Mouse (Mus musculus): ENCODE data around the gene Nlgn2.

DNA sequence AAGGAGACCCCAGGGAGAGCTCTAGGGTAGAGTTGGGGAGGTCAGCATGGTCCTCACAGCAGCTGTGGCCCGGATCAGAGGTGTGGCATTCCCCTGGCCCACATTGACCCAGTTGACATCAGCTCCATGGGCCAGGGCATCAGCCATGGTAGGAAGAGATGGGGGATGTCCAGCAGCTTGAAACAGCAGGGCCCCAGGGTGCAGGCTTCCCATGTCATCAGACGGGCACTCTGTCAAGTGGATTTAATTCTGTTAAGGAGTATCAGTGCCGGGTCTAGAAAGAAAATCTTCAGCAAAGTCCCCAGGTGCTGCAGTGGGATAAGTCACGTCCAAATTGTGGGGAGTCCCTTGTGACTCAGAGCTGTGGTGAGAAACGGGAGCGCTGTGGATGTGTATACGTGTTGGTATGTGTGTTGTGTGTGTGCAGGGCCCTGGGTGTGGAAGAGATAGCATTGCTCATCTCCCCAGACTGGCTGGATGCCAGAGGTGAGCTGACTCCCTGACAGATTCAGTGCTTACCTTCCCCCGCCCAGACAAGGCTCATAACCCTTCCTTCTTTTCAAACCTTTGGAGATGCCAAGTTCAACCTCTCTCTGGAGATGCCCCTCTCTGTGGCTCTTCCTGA lies 46.1 kb upstream of the Nlgn2 start:
- no peak for TF ChIP-seq NRF1 (IDR thresholded peaks at IDR 0.05; ENCODE audit: low read depth, low read length)
- no peak for TF ChIP-seq KAT2A (IDR thresholded peaks at IDR 0.05; ENCODE audit: insufficient replicate concordance, low read length)
- TF ChIP-seq POLR2AphosphoS2 (IDR thresholded peaks at IDR 0.05; ENCODE audit: low read depth, low read length), result no peak
- TF ChIP-seq POLR2A (IDR thresholded peaks at IDR 0.05; ENCODE audit: low read depth, low read length), result no peak
- no peak for TF ChIP-seq SIN3A (IDR thresholded peaks at IDR 0.05; ENCODE audit: low read length)
- TF ChIP-seq E2F4 (IDR thresholded peaks at IDR 0.05; ENCODE audit: insufficient replicate concordance, low read depth, low read length), result no peak
- no peak for TF ChIP-seq BHLHE40 (IDR thresholded peaks at IDR 0.05; ENCODE audit: low read depth, low read length)
- no peak for TF ChIP-seq GABPA (IDR thresholded peaks at IDR 0.05; ENCODE audit: insufficient replicate concordance, low read depth, low read length)
- TF ChIP-seq CTCF (conservative IDR thresholded peaks at IDR 0.05 in 1 of 2, IDR thresholded peaks at IDR 0.05 in 1 of 2; ENCODE audit: low read depth in 2 of 2, low read length in 2 of 2), result no peak
